Mouse (Mus musculus) olfactory bulb, adult 2 months (tissue): ENCODE measurements at regions not wholly inside any gene's neighbourhood (a gene's known extent, or its start where the extent isn't known, plus 50 kb on each side); places are given as distances from the start of the nearest gene placed in this dataset.

Experiments
- CTCF ChIP-seq: fragments of 200-500 bp; IDR thresholded peaks from 2 replicates; pipeline ENCODE4 v1.5.1; 2012; ENCODE audit warnings: low read depth, mild to moderate bottlenecking, low read length, moderate library complexity; ENCODE audit not compliant: insufficient read depth
- POLR2A ChIP-seq: fragments of 200-500 bp; IDR thresholded peaks from 2 replicates; pipeline ENCODE4 v1.6.1; 2012; ENCODE audit warnings: mild to moderate bottlenecking, low read depth, low read length, moderate library complexity; ENCODE audit not compliant: insufficient read depth

DNA sequence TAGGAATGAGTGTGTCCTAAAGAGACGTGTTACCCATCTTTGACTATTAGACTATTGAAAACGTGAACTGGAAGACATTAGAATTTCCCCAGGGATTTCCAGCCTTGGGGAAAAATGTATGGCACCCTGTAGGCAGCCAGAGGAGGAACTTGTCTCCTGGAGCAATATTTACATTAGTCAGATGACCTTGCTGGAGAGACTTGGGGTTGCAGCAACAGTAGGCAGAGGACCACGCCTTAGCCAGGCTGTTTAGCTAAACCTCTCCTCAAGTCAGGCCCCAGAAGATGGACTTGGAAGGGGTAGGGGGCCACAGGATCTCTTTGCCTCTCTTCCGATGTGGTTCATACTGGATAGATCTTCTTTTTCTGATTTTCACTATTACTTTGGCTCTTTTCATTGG is 64.1 kb upstream of the Acpp start:
- TF ChIP-seq POLR2A (no peak), CTCF (no peak)
